ENCODE assay signal across 10 mouse cellular contexts in genomic region chr8:83169709-83170108, GRCm38 (mm10). TPM values are rescaled to one million over a fixed set of nuclear protein-coding genes. Genes with fewer than 3 reads are reported as not detected.
DNase-seq lines count a peak whose midpoint lies in the region; ATAC-seq and TF ChIP-seq lines count a peak whose summit lies in the region.
"Had no signal": no experiment of that assay in that cellular context is flagged by ENCODE, and none has a peak within 500 bp of the region (broad histone marks: within the 10 kb centered on the region; RNA-seq: fewer than 3 reads in every experiment).

No protein-coding gene starts in this region.

- ATAC-seq in kidney, embryonic 15.5 days (replicated peaks; ENCODE audit: low FRiP score) = no peak
- no peak for ATAC-seq in megakaryocyte, adult 5-6 weeks (ENCODE audit: poor library complexity, severe bottlenecking)

- 94% methylated on average over 2 of the region's 2 CpGs for WGBS in kidney, embryonic 15.5 days

- peaks cover 8% of the 10 kb centered on the region for H3K4me1 ChIP-seq in kidney, embryonic 15.5 days
- no peaks in the 10 kb centered on the region for H3K4me1 ChIP-seq in ES-Bruce4 (ENCODE audit: control insufficient read depth, insufficient read depth, low read length)
- peaks cover 3% of the 10 kb centered on the region; the same call in 1 of the 2 replicates for H3K4me1 ChIP-seq in cortical plate, adult 2 months (ENCODE audit: control insufficient read depth, insufficient read depth, low read length)

- TF ChIP-seq EP300 in ES-Bruce4 (IDR thresholded peaks at IDR 0.05; ENCODE audit: insufficient read depth, low read depth, low read length) = no peak

- no peak for TF ChIP-seq POLR2A in ES-Bruce4 (IDR thresholded peaks at IDR 0.05; ENCODE audit: insufficient read depth, low read length)
- no peak for TF ChIP-seq POLR2A in cortical plate, adult 2 months (IDR thresholded peaks at IDR 0.05; ENCODE audit: extremely low read depth, insufficient read depth, low read length)

- H3K27ac ChIP-seq in kidney, embryonic 15.5 days = no peak overlapping the region
- H3K27ac ChIP-seq in ES-Bruce4 (ENCODE audit: insufficient read depth, low read length) = no peak overlapping the region
- no peak overlapping the region for H3K27ac ChIP-seq in cortical plate, adult 2 months (ENCODE audit: insufficient read depth, low read length)
- H3K27ac ChIP-seq: hindbrain, embryonic 15.5 days had no signal

- no peaks in the 10 kb centered on the region for H3K9me3 ChIP-seq in kidney, embryonic 15.5 days (replicated peaks)
- H3K9me3 ChIP-seq in ES-Bruce4 (replicated peaks; ENCODE audit: control insufficient read depth, insufficient read depth, low read length, poor library complexity, severe bottlenecking) = no peaks in the 10 kb centered on the region
- H3K9me3 ChIP-seq: hindbrain, embryonic 15.5 days had no signal

- TF ChIP-seq CTCF in ES-Bruce4 (IDR thresholded peaks at IDR 0.05; ENCODE audit: low read depth, low read length) = peak; percentile 33
- peak; percentile 33 for TF ChIP-seq CTCF in cortical plate, adult 2 months (IDR thresholded peaks at IDR 0.05; ENCODE audit: extremely low read depth, insufficient read depth, low read length)

- H3K9ac ChIP-seq in kidney, embryonic 15.5 days = no peak overlapping the region
- no peak overlapping the region for H3K9ac ChIP-seq in ES-Bruce4 (ENCODE audit: low read depth, poor library complexity, severe bottlenecking)
- H3K9ac ChIP-seq: hindbrain, embryonic 15.5 days had no signal

- no peak overlapping the region for H3K4me2 ChIP-seq in kidney, embryonic 15.5 days

- H3K4me3 ChIP-seq in kidney, embryonic 15.5 days (replicated peaks) = no peak overlapping the region
- H3K4me3 ChIP-seq in ES-Bruce4 (ENCODE audit: low read depth, low read length) = no peak overlapping the region
- no peak overlapping the region for H3K4me3 ChIP-seq in cortical plate, adult 2 months (ENCODE audit: insufficient read depth, low read length)
- H3K4me3 ChIP-seq: hindbrain, embryonic 15.5 days had no signal

- peaks cover 4% of the 10 kb centered on the region; the same call in 1 of the 2 replicates for H3K27me3 ChIP-seq in kidney, embryonic 15.5 days
- H3K27me3 ChIP-seq in ES-Bruce4 (ENCODE audit: control insufficient read depth, insufficient read depth, low read length, poor library complexity, severe bottlenecking) = 0 out of 2 replicates have a peak, but pooled peaks cover 2% of the 10 kb centered on the region
- H3K27me3 ChIP-seq: hindbrain, embryonic 15.5 days had no signal

- peak; percentile 12 to 64 for DNase-seq in adrenal gland, adult (ENCODE audit: inconsistent age in 2 of 2, low spot score in 1 of 2)
- DNase-seq in adrenal gland, postnatal 4 days (ENCODE audit: low spot score in 2 of 2) = no peak
- peak; percentile 7 for DNase-seq in kidney, postnatal 14 days
- DNase-seq in frontal cortex, postnatal 25 days (ENCODE audit: low spot score in 2 of 2) = no peak
- DNase-seq: cerebellum, adult 11 months had no signal

- H3K36me3 ChIP-seq in kidney, embryonic 15.5 days = no peaks in the 10 kb centered on the region
- no peaks in the 10 kb centered on the region for H3K36me3 ChIP-seq in ES-Bruce4 (ENCODE audit: control insufficient read depth, insufficient read depth, low read length, poor library complexity, severe bottlenecking)
- H3K36me3 ChIP-seq: hindbrain, embryonic 15.5 days had no signal

RNA-seq across cellular contexts. Expression of gene Gm10645, which starts 3.7 kb away (rescaled TPM):
- under 1 TPM; 0.68 to 0.92 TPM for total RNA-seq in adrenal gland, postnatal 4 days (2021)
- 1.0 and 1.1 TPM in 2 replicates for polyA plus RNA-seq in kidney, embryonic 15.5 days (2015; fragmentation: Nextera tagmentation; extraction: Ambion mirVana)
- not detected in 2 replicates for polyA plus RNA-seq in ES-Bruce4 (2011; ENCODE audit: insufficient read depth, insufficient read length, low read depth, missing spikeins)
- polyA plus RNA-seq in cortical plate, adult 2 months (2012; rRNA removed) = 2.9 and 3.4 TPM in 2 replicates
- total RNA-seq in megakaryocyte, adult 5-6 weeks (2015) = 0.29 and 0.89 TPM in 2 replicates
- total RNA-seq in megakaryocyte, adult 5-6 weeks (2017) = 0.51 TPM in 1 of 2 replicates, not detected in the other

RNA-seq across cellular contexts. Expression of gene Tbc1d9, which starts 4.6 kb away (rescaled TPM):
- 10 to 100 TPM; 10.8 to 13.4 TPM for total RNA-seq in adrenal gland, postnatal 4 days (2021)
- polyA plus RNA-seq in kidney, embryonic 15.5 days (2015; fragmentation: Nextera tagmentation; extraction: Ambion mirVana) = 1.8 and 1.9 TPM in 2 replicates
- 8.8 and 10.6 TPM in 2 replicates for polyA plus RNA-seq in ES-Bruce4 (2011; ENCODE audit: insufficient read depth, insufficient read length, low read depth, missing spikeins)
- polyA plus RNA-seq in cortical plate, adult 2 months (2012; rRNA removed) = 49.2 and 49.9 TPM in 2 replicates
- 6.5 and 9.3 TPM in 2 replicates for total RNA-seq in megakaryocyte, adult 5-6 weeks (2015)
- 13.4 and 18.6 TPM in 2 replicates for total RNA-seq in megakaryocyte, adult 5-6 weeks (2017)

Comparison
In these comparisons a context has a peak if more than half of its experiments do, and no peak if none do; other contexts are left out.
1. DNase-seq: peak in adrenal gland, adult (2 of 2) and kidney, postnatal 14 days (single experiment); none in adrenal gland, postnatal 4 days (0 of 2) and frontal cortex, postnatal 25 days (0 of 2).